Mouse (Mus musculus) C2C12 (cell line): ENCODE results near the gene Smpd3. TPM values are rescaled to one million over a fixed set of nuclear protein-coding genes. Genes with fewer than 3 reads are reported as not detected.

Experiments
- H3K27me3 ChIP-seq: one replicate; pipeline ENCODE4 v1.6.1; 2011; ENCODE audit not compliant: control insufficient read depth, insufficient read depth, insufficient read length
- H3K36me3 ChIP-seq: one replicate; pipeline ENCODE4 v1.6.1; 2011; ENCODE audit not compliant: control insufficient read depth, insufficient read depth
- H3K4me3 ChIP-seq: one replicate; pipeline ENCODE4 v1.5.1; 2011; ENCODE audit warnings: mild to moderate bottlenecking, control low read depth; ENCODE audit not compliant: poor library complexity, insufficient read depth, severe bottlenecking
- H3K79me2 ChIP-seq: one replicate; pipeline ENCODE4 v1.6.1; 2011; ENCODE audit not compliant: control insufficient read depth, insufficient read depth
- H3K79me3 ChIP-seq: one replicate; pipeline ENCODE4 v1.6.1; 2011; ENCODE audit warnings: low read depth, control low read depth
- H3ac ChIP-seq: one replicate; pipeline ENCODE3; 2011; ENCODE audit warnings: low read depth; ENCODE audit not compliant: control insufficient read depth, insufficient read length
- CEBPB ChIP-seq: IDR thresholded peaks from one replicate; pipeline ENCODE4 v1.6.1; 2011; ENCODE audit warnings: low read depth, mild to moderate bottlenecking, control low read depth, moderate library complexity
- CTCF ChIP-seq: IDR thresholded peaks from one replicate; pipeline ENCODE4 v1.5.1; 2011; ENCODE audit not compliant: control insufficient read depth, insufficient read depth, insufficient read length
- FOSL1 ChIP-seq: IDR thresholded peaks from one replicate; pipeline ENCODE4 v1.8.0; 2011; ENCODE audit warnings: mild to moderate bottlenecking, low read length; ENCODE audit not compliant: poor library complexity, insufficient read depth, severe bottlenecking
- MAX ChIP-seq: IDR thresholded peaks from one replicate; pipeline ENCODE4 v1.6.1; 2011; ENCODE audit warnings: mild to moderate bottlenecking, control low read depth
- MYOD1 ChIP-seq: IDR thresholded peaks from one replicate; pipeline ENCODE4 v1.6.1; 2011; ENCODE audit warnings: low read depth; ENCODE audit not compliant: control insufficient read depth, insufficient read length
- MYOG ChIP-seq: IDR thresholded peaks from one replicate; pipeline ENCODE4 v1.6.1; 2011; ENCODE audit not compliant: control insufficient read depth, insufficient read length; ENCODE audit errors: extremely low read depth
- USF1 ChIP-seq: IDR thresholded peaks from one replicate; pipeline ENCODE4 v1.6.1; 2011; ENCODE audit warnings: low read depth, mild to moderate bottlenecking, control low read depth, moderate library complexity
- polyA plus RNA-seq: library from polyadenylated mRNA; unstranded; fragments of >200 nt; fragmentation: generic; extraction: Trizol; gene quantifications from one replicate; pipeline ENCODE4 v1.2.1, GENCODE M21; 2012; ENCODE audit warnings: missing spikeins

Gene Smpd3
- polyA plus RNA-seq, 1 experiment, result 0.05 TPM

DNA sequence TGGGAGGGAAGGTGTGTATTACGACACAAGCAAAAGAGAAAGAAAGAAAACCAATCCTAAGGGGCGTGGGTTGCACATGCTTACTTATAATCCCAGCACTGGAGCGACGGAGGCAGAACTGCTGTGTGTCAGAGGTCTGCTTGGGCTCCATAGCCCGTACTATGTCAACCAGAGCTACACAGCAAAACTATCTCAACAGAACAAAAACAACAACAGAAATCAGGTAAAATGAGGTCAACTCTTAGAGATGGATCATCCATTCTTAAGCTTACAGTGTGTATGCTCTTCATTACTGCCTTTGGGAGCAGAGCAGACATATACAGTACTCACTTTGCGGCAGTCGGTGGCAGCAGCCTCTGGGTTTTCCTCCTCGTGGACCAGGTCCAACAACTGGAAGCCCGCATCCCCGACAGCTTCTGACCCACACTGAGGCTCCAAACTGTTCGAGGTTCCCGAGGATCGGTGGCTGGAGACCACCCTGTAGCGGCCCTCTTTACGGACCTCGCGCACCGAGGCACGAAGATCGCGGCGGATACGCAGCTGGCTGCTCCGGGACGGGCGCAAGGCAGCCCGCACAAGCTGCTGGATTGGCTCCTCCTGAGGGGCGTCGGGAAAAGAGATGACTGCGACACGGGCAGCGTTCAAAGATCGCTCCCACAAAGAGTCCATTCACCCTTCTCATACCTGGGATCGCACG, 127.6 kb downstream of the Smpd3 start:
- Histone ChIP-seq H3ac (peak overlapping the region; percentile 86), H3K79me2 (peaks cover 78% of the 10 kb centered on the region), H3K4me3 (peak overlapping the region; percentile 95), H3K27me3 (no peaks in the 10 kb centered on the region), H3K36me3 (peaks cover 57% of the 10 kb centered on the region), H3K79me3 (peaks cover 40% of the 10 kb centered on the region)
- no peak for TF ChIP-seq USF1
- TF ChIP-seq FOSL1, result no peak
- TF ChIP-seq CEBPB, result no peak
- no peak for TF ChIP-seq MYOG
- TF ChIP-seq MYOD1, result no peak
- no peak for TF ChIP-seq MAX
- no peak for TF ChIP-seq CTCF

Other genes starting within 250 kb of the Smpd3 start
- 0.04 TPM for gene Esrp2, start 201.0 kb downstream of the Smpd3 start, polyA plus RNA-seq
- 13.0 TPM for gene Pla2g15, start 187.6 kb downstream of the Smpd3 start, polyA plus RNA-seq
- gene Slc7a6, start 169.1 kb downstream of the Smpd3 start, polyA plus RNA-seq, result 21.3 TPM
- gene Slc7a6os, start 127.1 kb downstream of the Smpd3 start, polyA plus RNA-seq, result 30.1 TPM
- gene Prmt7, start 127.1 kb downstream of the Smpd3 start, polyA plus RNA-seq, result 40.3 TPM
- 3.8 TPM for gene Zfp90, start 77.3 kb upstream of the Smpd3 start, polyA plus RNA-seq
- gene 6030452D12Rik, start 162.5 kb upstream of the Smpd3 start, polyA plus RNA-seq, result not detected
- 0.02 TPM for gene Cdh3, start 172.9 kb upstream of the Smpd3 start, polyA plus RNA-seq
- 107 TPM for gene Gm10073, start 235.5 kb upstream of the Smpd3 start, polyA plus RNA-seq